Comparison of ENCODE assay signal across 9 mouse cellular contexts in genomic region chr7:45121966-45122365, GRCm38 (mm10). TPM values are rescaled to one million over a fixed set of nuclear protein-coding genes. Genes with fewer than 3 reads are reported as not detected.
DNase-seq lines count a peak whose midpoint lies in the region; ATAC-seq and TF ChIP-seq lines count a peak whose summit lies in the region.
"Had no signal": no experiment of that assay in that cellular context is flagged by ENCODE, and none has a peak within 500 bp of the region (broad histone marks: within the 10 kb centered on the region; RNA-seq: fewer than 3 reads in every experiment).

No protein-coding gene starts in this region.

- peaks cover 45% of the 10 kb centered on the region for H3K4me1 ChIP-seq in kidney, embryonic 16.5 days (ENCODE audit: insufficient read depth, low read length)
- peaks cover 85% of the 10 kb centered on the region for H3K4me1 ChIP-seq in G1E (ENCODE audit: insufficient read depth, low read depth, low read length)
- H3K4me1 ChIP-seq in liver, embryonic 12.5 days = peaks cover 88% of the 10 kb centered on the region

- ATAC-seq in kidney, embryonic 16.5 days (ENCODE audit: low FRiP score, low TSS enrichment) = no peak
- ATAC-seq in G1E (ENCODE audit: extremely low read depth, insufficient number of reproducible peaks, low FRiP score, poor library complexity, severe bottlenecking) = no peak
- ATAC-seq in liver, embryonic 12.5 days = no peak

- no peaks in the 10 kb centered on the region for H3K9me3 ChIP-seq in kidney, embryonic 16.5 days (ENCODE audit: low read length)
- no peaks in the 10 kb centered on the region for H3K9me3 ChIP-seq in G1E (replicated peaks)
- no peaks in the 10 kb centered on the region for H3K9me3 ChIP-seq in liver, embryonic 12.5 days (replicated peaks)

- peak; percentile 26 to 39 for DNase-seq in adrenal gland, adult (ENCODE audit: inconsistent age in 2 of 2, low spot score in 1 of 2)
- DNase-seq in adrenal gland, adult 18-20 months (ENCODE audit: low spot score in 2 of 2) = no peak
- no peak for DNase-seq in kidney, adult 18-20 months
- no peak for DNase-seq in G1E (ENCODE audit: low spot score)
- no peak for DNase-seq in right cerebral cortex, adult 18-20 months
- DNase-seq in left cerebral cortex, adult 18-20 months (ENCODE audit: low spot score in 2 of 2) = no peak

- no peak overlapping the region for H3K27ac ChIP-seq in kidney, embryonic 16.5 days (ENCODE audit: low read length)
- peak overlapping the region; percentile 52 for H3K27ac ChIP-seq in liver, embryonic 12.5 days

- 0 out of 2 replicates have a peak overlapping the region, but pooled peaks have one; percentile 20 for H3K9ac ChIP-seq in kidney, embryonic 16.5 days (replicated peaks; ENCODE audit: low read length)
- peak overlapping the region; percentile 49 for H3K9ac ChIP-seq in liver, embryonic 12.5 days

- peaks cover 71% of the 10 kb centered on the region for H3K36me3 ChIP-seq in kidney, embryonic 16.5 days (ENCODE audit: insufficient read depth, low read length)
- H3K36me3 ChIP-seq in G1E (replicated peaks) = peaks cover 88% of the 10 kb centered on the region
- peaks cover 73% of the 10 kb centered on the region for H3K36me3 ChIP-seq in liver, embryonic 12.5 days

- no peak overlapping the region; the same call in 1 of the 2 replicates for H3K4me2 ChIP-seq in kidney, embryonic 16.5 days (replicated peaks; ENCODE audit: low read depth, low read length)
- peak overlapping the region; percentile 90 for H3K4me2 ChIP-seq in liver, embryonic 12.5 days

- H3K4me3 ChIP-seq in kidney, embryonic 16.5 days (ENCODE audit: low read length) = no peak overlapping the region
- H3K4me3 ChIP-seq in G1E (ENCODE audit: low read depth, low read length) = peak overlapping the region; percentile 92; the same call in 1 of the 2 replicates
- peak overlapping the region; percentile 97; the same call in 1 of the 2 replicates for H3K4me3 ChIP-seq in liver, embryonic 12.5 days

- no peak for TF ChIP-seq CTCF in G1E (IDR thresholded peaks at IDR 0.05; ENCODE audit: low read depth, low read length)

- H3K27me3 ChIP-seq in kidney, embryonic 16.5 days (ENCODE audit: insufficient read depth, low read length) = no peaks in the 10 kb centered on the region
- H3K27me3 ChIP-seq in G1E (ENCODE audit: insufficient read depth, low read length) = no peaks in the 10 kb centered on the region
- H3K27me3 ChIP-seq in liver, embryonic 12.5 days (replicated peaks) = no peaks in the 10 kb centered on the region

RNA-seq across cellular contexts. Expression of gene Rps11, which starts 2.3 kb away (rescaled TPM):
- 1,000 to 10,000 TPM; 1,173 to 1,310 TPM for total RNA-seq in adrenal gland, adult 18-20 months (2021)
- 1,363 and 1,408 TPM in 2 replicates for polyA plus RNA-seq in kidney, embryonic 16.5 days (2015; fragmentation: Nextera tagmentation; extraction: Ambion mirVana)
- total RNA-seq in G1E (2014; fragmentation: Nextera tagmentation) = 916 and 1,000 TPM in 2 replicates
- 1,298 and 1,329 TPM in 2 replicates for total RNA-seq in G1E (2017)
- 151 and 217 TPM in 2 replicates for polyA plus RNA-seq in G1E (2012)
- 1,421 and 1,491 TPM in 2 replicates for polyA plus RNA-seq in liver, embryonic 12.5 days (2016; fragmentation: Nextera tagmentation; extraction: Ambion mirVana)
- total RNA-seq in left cerebral cortex, adult 18-20 months (2021) = 100 to 1,000 TPM; 474 to 479 TPM

RNA-seq across cellular contexts. Expression of gene Rpl13a, which starts 6.6 kb away (rescaled TPM):
- 1,000 to 10,000 TPM; 1,445 to 1,619 TPM for total RNA-seq in adrenal gland, adult 18-20 months (2021)
- 1,083 and 1,117 TPM in 2 replicates for polyA plus RNA-seq in kidney, embryonic 16.5 days (2015; fragmentation: Nextera tagmentation; extraction: Ambion mirVana)
- 1,386 and 1,478 TPM in 2 replicates for total RNA-seq in G1E (2014; fragmentation: Nextera tagmentation)
- 2,356 and 2,406 TPM in 2 replicates for total RNA-seq in G1E (2017)
- 5,469 and 6,084 TPM in 2 replicates for polyA plus RNA-seq in G1E (2012)
- polyA plus RNA-seq in liver, embryonic 12.5 days (2016; fragmentation: Nextera tagmentation; extraction: Ambion mirVana) = 1,134 and 1,149 TPM in 2 replicates
- 100 to 1,000 TPM; 712 to 811 TPM for total RNA-seq in left cerebral cortex, adult 18-20 months (2021)

RNA-seq across cellular contexts. Expression of gene Gm45713, which starts 14.1 kb away (rescaled TPM):
- not detected for total RNA-seq in adrenal gland, adult 18-20 months (2021)
- 0.18 TPM in 1 of 2 replicates, not detected in the other for polyA plus RNA-seq in kidney, embryonic 16.5 days (2015; fragmentation: Nextera tagmentation; extraction: Ambion mirVana)
- total RNA-seq in G1E (2014; fragmentation: Nextera tagmentation) (not detected in 2 replicates), G1E (2017) (0.16 and 0.23 TPM in 2 replicates)
- 1.0 and 1.3 TPM in 2 replicates for polyA plus RNA-seq in G1E (2012)
- 0.27 and 0.59 TPM in 2 replicates for polyA plus RNA-seq in liver, embryonic 12.5 days (2016; fragmentation: Nextera tagmentation; extraction: Ambion mirVana)
- not detected for total RNA-seq in left cerebral cortex, adult 18-20 months (2021)
- polyA plus RNA-seq: liver, embryonic 16.5 days had no signal

RNA-seq across cellular contexts. Expression of gene Flt3l, which starts 14.3 kb away (rescaled TPM):
- total RNA-seq in adrenal gland, adult 18-20 months (2021) = 10 to 100 TPM; 20.6 to 26.8 TPM
- polyA plus RNA-seq in kidney, embryonic 16.5 days (2015; fragmentation: Nextera tagmentation; extraction: Ambion mirVana) = 0.95 and 1.9 TPM in 2 replicates
- total RNA-seq in G1E (2014; fragmentation: Nextera tagmentation) = 75.7 and 76.5 TPM in 2 replicates
- total RNA-seq in G1E (2017) = 41.0 and 48.6 TPM in 2 replicates
- 31.7 and 38.8 TPM in 2 replicates for polyA plus RNA-seq in G1E (2012)
- 5.1 and 5.7 TPM in 2 replicates for polyA plus RNA-seq in liver, embryonic 12.5 days (2016; fragmentation: Nextera tagmentation; extraction: Ambion mirVana)
- 1 to 10 TPM; 8.4 to 9.7 TPM for total RNA-seq in left cerebral cortex, adult 18-20 months (2021)

RNA-seq across cellular contexts. Expression of gene Fcgrt, which starts 18.3 kb away (rescaled TPM):
- 100 to 1,000 TPM; 111 to 137 TPM for total RNA-seq in adrenal gland, adult 18-20 months (2021)
- polyA plus RNA-seq in kidney, embryonic 16.5 days (2015; fragmentation: Nextera tagmentation; extraction: Ambion mirVana) = 93.7 and 114 TPM in 2 replicates
- total RNA-seq in G1E (2014; fragmentation: Nextera tagmentation) = not detected in 2 replicates
- not detected in 2 replicates for total RNA-seq in G1E (2017)
- polyA plus RNA-seq in G1E (2012) = not detected in 2 replicates
- polyA plus RNA-seq in liver, embryonic 12.5 days (2016; fragmentation: Nextera tagmentation; extraction: Ambion mirVana) = 26.6 and 26.9 TPM in 2 replicates
- 10 to 100 TPM; 19.6 to 20.1 TPM for total RNA-seq in left cerebral cortex, adult 18-20 months (2021)

Comparison
In these comparisons a context has a peak if more than half of its experiments do, and no peak if none do; other contexts are left out.
1. DNase-seq: peak in adrenal gland, adult (2 of 2); none in adrenal gland, adult 18-20 months (0 of 2), kidney, adult 18-20 months (single experiment), G1E (single experiment), right cerebral cortex, adult 18-20 months (single experiment) and left cerebral cortex, adult 18-20 months (0 of 2).